Mouse (Mus musculus): Measurements from ENCODE around the gene Fzr1. TPM values are rescaled to one million over a fixed set of nuclear protein-coding genes. Genes with fewer than 3 reads are reported as not detected.

Gene Fzr1
- total and polyA plus RNA-seq, 2 experiments from 2014 or later: 47.6 to 48.4 TPM

DNA sequence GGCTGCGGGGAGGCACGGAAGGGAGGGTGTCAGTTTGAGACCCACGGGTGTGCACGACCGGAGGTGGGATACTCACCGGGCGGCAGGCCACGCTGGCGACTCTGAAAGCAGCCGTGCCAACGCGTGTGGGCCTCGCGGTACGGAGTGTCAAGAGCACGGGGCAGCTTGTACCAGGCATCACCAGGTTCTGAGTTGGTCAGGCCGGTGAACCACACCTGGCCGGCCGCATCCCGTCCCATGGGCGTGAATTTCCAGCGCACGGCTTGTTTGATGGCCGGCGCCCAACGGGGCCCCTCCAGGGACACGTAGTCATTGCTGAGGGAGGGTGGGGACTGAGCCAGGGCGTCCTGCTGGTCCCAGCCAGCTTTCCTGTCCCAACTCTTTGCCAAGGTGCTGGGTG, 13.7 kb downstream of the Fzr1 start:
- no peak overlapping the region for H3K27ac ChIP-seq (ENCODE audit: low read depth)
- H3K9ac ChIP-seq (replicated peaks; ENCODE audit: low read depth, low read length): peak overlapping the region; percentile 51; the same call in 1 of the 2 replicates
- no peaks in the 10 kb centered on the region for H3K9me3 ChIP-seq (replicated peaks; ENCODE audit: control insufficient read depth, low read length)
- peaks cover 42% of the 10 kb centered on the region for H3K36me3 ChIP-seq (replicated peaks; ENCODE audit: control insufficient read depth, insufficient read depth, low read length)
- DNase-seq (ENCODE audit: low spot score): no peak
- peak overlapping the region; percentile 41 for H3K4me3 ChIP-seq (ENCODE audit: low read depth, low read length)
- peaks cover 3% of the 10 kb centered on the region; the same call in 1 of the 2 replicates for H3K27me3 ChIP-seq (ENCODE audit: control insufficient read depth, insufficient read depth, low read length)
- peaks cover 31% of the 10 kb centered on the region for H3K4me1 ChIP-seq (ENCODE audit: control insufficient read depth, insufficient read depth)
- no peak for ATAC-seq (ENCODE audit: insufficient read depth, low read depth)
- TF ChIP-seq CTCF (IDR thresholded peaks at IDR 0.05; ENCODE audit: low read depth): no peak
- no peak for TF ChIP-seq EP300 (IDR thresholded peaks at IDR 0.05; ENCODE audit: low read depth)
- WGBS: 8% methylated on average over 28 of the region's 28 CpGs
- H3K4me2 ChIP-seq (ENCODE audit: low read depth, low read length): peak overlapping the region; percentile 68

DNA sequence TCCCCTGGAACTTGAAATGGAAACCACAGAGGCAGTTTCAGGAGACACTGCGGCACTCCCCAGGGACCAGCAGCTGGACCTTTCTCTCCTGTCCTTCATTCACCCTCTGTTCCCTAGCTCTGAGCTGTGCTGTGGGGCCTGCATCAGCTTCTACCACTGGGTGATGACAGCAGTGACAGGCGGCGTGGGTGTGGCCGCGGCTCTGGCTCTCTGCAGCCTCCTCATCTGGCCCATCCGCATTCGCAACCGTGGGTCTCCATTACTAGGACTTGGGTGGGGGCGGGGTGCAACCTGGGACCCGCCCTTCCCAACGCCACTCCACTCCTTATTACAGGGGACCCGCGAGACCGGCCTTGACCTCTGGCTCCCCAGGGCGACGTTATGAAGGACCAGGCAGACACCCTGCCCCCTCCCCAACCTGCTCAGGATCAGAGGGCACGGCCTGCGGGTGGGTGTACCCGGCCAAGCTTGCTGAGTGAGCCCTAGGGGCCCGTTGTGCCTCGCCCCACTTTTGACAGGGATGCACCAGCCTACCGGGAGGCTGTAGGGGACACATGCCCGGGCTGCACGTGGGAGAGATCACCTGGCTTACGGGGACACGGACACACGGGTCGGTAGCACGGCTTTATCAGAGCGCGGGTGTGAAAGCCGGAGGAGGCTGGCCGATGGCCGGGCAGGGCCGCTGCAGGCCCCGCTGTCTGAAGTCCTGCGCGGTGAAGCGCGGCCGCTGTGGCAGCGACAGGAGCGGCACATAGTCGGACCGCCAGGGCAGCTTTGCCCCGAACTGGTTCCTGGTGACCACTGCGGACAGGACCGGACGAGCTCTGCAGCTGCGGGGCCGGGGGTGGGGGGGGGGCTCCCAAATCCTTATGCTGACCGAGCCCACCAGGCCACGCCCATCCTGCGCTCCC, 14.6 kb downstream of the Fzr1 start:
- H3K36me3 ChIP-seq (replicated peaks; ENCODE audit: control insufficient read depth, insufficient read depth, low read length): peaks cover 32% of the 10 kb centered on the region
- peak overlapping the region; percentile 68 for H3K4me2 ChIP-seq (ENCODE audit: low read depth, low read length)
- WGBS: 9% methylated on average over 50 of the region's 54 CpGs
- peak; percentile 86 for DNase-seq (ENCODE audit: low spot score)
- peak overlapping the region; percentile 51; the same call in 1 of the 2 replicates for H3K9ac ChIP-seq (replicated peaks; ENCODE audit: low read depth, low read length)
- peak; percentile 83 for ATAC-seq (ENCODE audit: insufficient read depth, low read depth)
- peak overlapping the region; percentile 41 for H3K4me3 ChIP-seq (ENCODE audit: low read depth, low read length)
- H3K9me3 ChIP-seq (replicated peaks; ENCODE audit: control insufficient read depth, low read length): no peaks in the 10 kb centered on the region
- peaks cover 34% of the 10 kb centered on the region for H3K4me1 ChIP-seq (ENCODE audit: control insufficient read depth, insufficient read depth)
- TF ChIP-seq EP300 (IDR thresholded peaks at IDR 0.05; ENCODE audit: low read depth) (no peak), CTCF (IDR thresholded peaks at IDR 0.05; ENCODE audit: low read depth) (no peak)
- peak overlapping the region; percentile 82 for H3K27ac ChIP-seq (ENCODE audit: low read depth)
- peaks cover 3% of the 10 kb centered on the region; the same call in 1 of the 2 replicates for H3K27me3 ChIP-seq (ENCODE audit: control insufficient read depth, insufficient read depth, low read length)

DNA sequence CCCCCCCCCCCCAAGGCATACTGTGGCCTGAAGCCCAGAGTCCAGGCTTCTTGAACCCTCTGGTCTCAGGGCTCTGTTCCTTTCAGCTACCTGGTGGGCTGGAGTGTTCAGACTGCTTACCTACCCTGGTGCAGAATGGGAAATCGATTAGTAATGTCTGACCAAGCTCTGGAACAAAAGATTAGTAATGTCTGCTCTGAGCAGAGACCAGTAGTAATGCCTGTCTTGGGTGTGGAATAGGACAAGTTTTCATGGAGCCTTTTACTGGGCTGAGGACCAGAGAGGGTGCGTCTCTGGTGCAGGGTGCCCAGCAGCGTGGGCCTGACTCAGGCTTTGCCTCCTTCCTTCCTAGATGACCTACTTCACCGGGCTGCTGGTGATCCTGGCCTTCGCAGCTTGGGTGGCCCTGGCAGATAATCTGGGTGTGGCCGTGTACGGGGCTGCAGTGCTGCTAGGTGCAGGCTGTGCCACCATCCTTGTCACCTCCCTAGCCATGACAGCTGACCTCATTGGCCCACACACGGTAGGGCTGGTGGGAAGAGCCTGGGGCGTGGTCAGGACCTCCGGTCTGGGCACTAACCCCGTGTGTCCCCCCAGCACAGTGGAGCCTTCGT, 15.9 kb downstream of the Fzr1 start:
- H3K4me3 ChIP-seq (ENCODE audit: low read depth, low read length): no peak overlapping the region
- ATAC-seq (ENCODE audit: insufficient read depth, low read depth): peak; percentile 22

DNA sequence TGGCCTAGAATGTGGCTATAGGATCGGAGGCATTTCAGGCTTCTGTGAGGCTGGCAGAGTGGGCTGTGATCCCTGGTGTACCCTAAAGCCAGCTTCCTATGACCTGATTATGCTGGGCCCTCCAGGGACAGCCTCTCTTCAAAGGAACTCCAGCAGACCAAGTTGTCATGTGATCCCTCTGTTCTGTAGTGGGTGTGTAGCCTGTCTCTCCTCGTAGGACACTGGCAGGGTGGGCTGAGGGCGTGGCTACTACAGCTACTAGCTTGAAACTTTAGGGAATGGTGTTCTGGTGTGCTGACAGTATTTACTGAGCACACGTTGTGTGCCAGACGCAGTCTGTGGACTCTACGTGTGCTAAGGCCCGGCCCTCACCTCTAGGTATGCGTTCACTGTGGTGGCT, 17.6 kb downstream of the Fzr1 start:
- DNase-seq (ENCODE audit: low spot score) (no peak), ATAC-seq (ENCODE audit: insufficient read depth, low read depth) (no peak)
- Histone ChIP-seq H3K4me1 (ENCODE audit: control insufficient read depth, insufficient read depth) (peaks cover 42% of the 10 kb centered on the region), H3K27ac (ENCODE audit: low read depth) (peak overlapping the region; percentile 44; the same call in 1 of the 2 replicates), H3K9me3 (replicated peaks; ENCODE audit: control insufficient read depth, low read length) (no peaks in the 10 kb centered on the region), H3K27me3 (ENCODE audit: control insufficient read depth, insufficient read depth, low read length) (peaks cover 3% of the 10 kb centered on the region; the same call in 1 of the 2 replicates), H3K4me2 (ENCODE audit: low read depth, low read length) (no peak overlapping the region), H3K36me3 (replicated peaks; ENCODE audit: control insufficient read depth, insufficient read depth, low read length) (0 out of 2 replicates have a peak, but pooled peaks cover 6% of the 10 kb centered on the region), H3K4me3 (ENCODE audit: low read depth, low read length) (no peak overlapping the region), H3K9ac (replicated peaks; ENCODE audit: low read depth, low read length) (no peak overlapping the region; the same call in 1 of the 2 replicates)
- 51% methylated on average over 8 of the region's 8 CpGs for WGBS
- TF ChIP-seq EP300 (IDR thresholded peaks at IDR 0.05; ENCODE audit: low read depth) (no peak), CTCF (IDR thresholded peaks at IDR 0.05; ENCODE audit: low read depth) (no peak)

More for the DNA sequence above, 15.9 kb downstream of the Fzr1 start:
- 45% methylated on average over 12 of the region's 12 CpGs for WGBS
- TF ChIP-seq EP300 (IDR thresholded peaks at IDR 0.05; ENCODE audit: low read depth) (no peak), CTCF (IDR thresholded peaks at IDR 0.05; ENCODE audit: low read depth) (no peak)
- peaks cover 3% of the 10 kb centered on the region; the same call in 1 of the 2 replicates for H3K27me3 ChIP-seq (ENCODE audit: control insufficient read depth, insufficient read depth, low read length)
- peak overlapping the region; percentile 82 for H3K27ac ChIP-seq (ENCODE audit: low read depth)
- peaks cover 20% of the 10 kb centered on the region for H3K36me3 ChIP-seq (replicated peaks; ENCODE audit: control insufficient read depth, insufficient read depth, low read length)
- peak; percentile 44 for DNase-seq (ENCODE audit: low spot score)
- H3K9ac ChIP-seq (replicated peaks; ENCODE audit: low read depth, low read length): peak overlapping the region; percentile 37; the same call in 1 of the 2 replicates
- peaks cover 42% of the 10 kb centered on the region for H3K4me1 ChIP-seq (ENCODE audit: control insufficient read depth, insufficient read depth)
- peak overlapping the region; percentile 68 for H3K4me2 ChIP-seq (ENCODE audit: low read depth, low read length)
- no peaks in the 10 kb centered on the region for H3K9me3 ChIP-seq (replicated peaks; ENCODE audit: control insufficient read depth, low read length)

DNA sequence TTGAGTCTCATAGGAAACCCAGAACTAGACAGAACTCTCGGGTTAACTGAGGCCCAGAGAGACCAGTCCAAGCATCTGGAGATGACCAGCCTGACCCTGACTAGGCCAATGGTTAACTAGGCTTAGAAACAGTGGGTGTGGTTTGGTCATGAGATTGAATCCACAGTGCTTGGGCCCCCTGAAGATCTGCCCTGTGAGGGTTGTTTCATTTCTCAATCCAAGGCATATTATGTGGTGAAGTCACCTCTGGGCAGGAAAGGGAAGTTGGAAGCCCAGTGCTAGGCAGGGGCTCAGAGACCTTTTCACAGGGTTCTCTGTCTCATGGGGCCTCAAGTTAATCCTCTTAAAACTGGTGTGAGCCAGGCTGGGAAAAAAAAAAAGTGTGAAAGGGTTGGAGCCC, 19.5 kb downstream of the Fzr1 start:
- no peaks in the 10 kb centered on the region for H3K27me3 ChIP-seq (ENCODE audit: control insufficient read depth, insufficient read depth, low read length)
- H3K9ac ChIP-seq (replicated peaks; ENCODE audit: low read depth, low read length): no peak overlapping the region
- H3K4me2 ChIP-seq (ENCODE audit: low read depth, low read length): peak overlapping the region; percentile 99
- no peak overlapping the region for H3K27ac ChIP-seq (ENCODE audit: low read depth)
- ATAC-seq (ENCODE audit: insufficient read depth, low read depth) (no peak), DNase-seq (ENCODE audit: low spot score) (no peak)
- H3K36me3 ChIP-seq (replicated peaks; ENCODE audit: control insufficient read depth, insufficient read depth, low read length): 0 out of 2 replicates have a peak, but pooled peaks cover 6% of the 10 kb centered on the region
- 63% methylated on average over 1 of the region's 1 CpGs for WGBS
- peaks cover 25% of the 10 kb centered on the region for H3K4me1 ChIP-seq (ENCODE audit: control insufficient read depth, insufficient read depth)
- no peak for TF ChIP-seq EP300 (IDR thresholded peaks at IDR 0.05; ENCODE audit: low read depth)
- no peak for TF ChIP-seq CTCF (IDR thresholded peaks at IDR 0.05; ENCODE audit: low read depth)
- no peak overlapping the region for H3K4me3 ChIP-seq (ENCODE audit: low read depth, low read length)
- no peaks in the 10 kb centered on the region for H3K9me3 ChIP-seq (replicated peaks; ENCODE audit: control insufficient read depth, low read length)
